In genomic region chr7:31106166-31106565, GRCm38 (mm10) we compare ENCODE assay signal across 16 mouse cellular contexts. TPM values are rescaled to one million over a fixed set of nuclear protein-coding genes. Genes with fewer than 3 reads are reported as not detected.
"Had no signal": no experiment of that assay in that cellular context is flagged by ENCODE, and none has a peak within 500 bp of the region (broad histone marks: within the 10 kb centered on the region; RNA-seq: fewer than 3 reads in every experiment).

No protein-coding gene starts in this region.

- DNase-seq: layer of hippocampus, postnatal 36 days; liver, embryonic 13.5 days; lung, adult 2 months; lung, postnatal 14 days; lung, postnatal 4 days; midbrain, embryonic 14.5 days; right cerebral cortex, adult 18-20 months; right cerebral cortex, postnatal 14 days; thymus, postnatal 4 days had no signal

- ATAC-seq: intestine, postnatal 0 days had no signal

RNA-seq across cellular contexts. Expression of gene Scn1b, which starts 20.6 kb away (rescaled TPM):
- total RNA-seq: megakaryocyte-erythroid progenitor cell, adult 5-6 weeks had no signal

RNA-seq across cellular contexts. Expression of gene Fxyd3, which starts 29.7 kb away (rescaled TPM):
- total RNA-seq: layer of hippocampus, postnatal 36 days; left cerebral cortex, adult 2 months; left cerebral cortex, postnatal 10 days; left cerebral cortex, postnatal 36 days; megakaryocyte progenitor cell, adult 5-6 weeks; megakaryocyte-erythroid progenitor cell, adult 5-6 weeks had no signal
- polyA plus RNA-seq: midbrain, embryonic 14.5 days; midbrain, postnatal 0 days had no signal

RNA-seq across cellular contexts. Expression of gene Lgi4, which starts 47.0 kb away (rescaled TPM):
- total RNA-seq: megakaryocyte-erythroid progenitor cell, adult 5-6 weeks had no signal

RNA-seq across cellular contexts. Expression of gene Fxyd1, which starts 49.2 kb away (rescaled TPM):
- total RNA-seq: megakaryocyte progenitor cell, adult 5-6 weeks; megakaryocyte-erythroid progenitor cell, adult 5-6 weeks had no signal
